Mouse (Mus musculus) adrenal gland, adult 18-20 months (tissue): ENCODE data around the gene Mas1. TPM values are rescaled to one million over a fixed set of nuclear protein-coding genes. Genes with fewer than 3 reads are reported as not detected.

Experiments
- microRNA-seq, 2 experiments: library from miRNA; unstranded; fragments of <30 nt; microRNA quantifications; one replicate each; pipeline ENCODE4 v1.2.0; 2021; ENCODE audit warnings: borderline number of aligned reads in 2 of 2
- total RNA-seq, 2 experiments: library from RNA; stranded (reverse); gene quantifications; 1 replicate in 1 of 2; 2 replicates in 1 of 2; pipeline ENCODE4 v1.2.3; 2021

Mas1 gene
- total RNA-seq, 2 experiments from 2014 or later: not detected

Small RNA genes lying within 50 kb of the gene (microRNA-seq; reads per million reads assigned to microRNA genes)
- gene Gm24085: 0 reads per million in 2 experiments

Other genes with a start within 250 kb of the Mas1 start
- under 1 TPM in 1 of 2 experiments, not detected in 1; 0.43 TPM for gene Slc22a1, start 192.3 kb downstream of the Mas1 start, total RNA-seq
- 10 to 100 TPM; 55.8 to 67.8 TPM for gene Igf2r, start 98.5 kb downstream of the Mas1 start, total RNA-seq
- gene Mrgprh, start 7.9 kb upstream of the Mas1 start, total RNA-seq: under 1 TPM in 1 of 2 experiments, not detected in 1; 0.16 TPM
- 1 to 10 TPM; 3.3 to 5.5 TPM for gene Pnldc1, start 42.1 kb upstream of the Mas1 start, total RNA-seq
- 100 to 1,000 TPM; 233 to 235 TPM for gene Tcp1, start 47.6 kb upstream of the Mas1 start, total RNA-seq
- 10 to 100 TPM; 69.9 to 72.7 TPM for gene Mrpl18, start 48.2 kb upstream of the Mas1 start, total RNA-seq
- gene Acat3, start 72.5 kb upstream of the Mas1 start, total RNA-seq: 1 to 10 TPM in 1 of 2 experiments, under 1 TPM in 1; 0.86 to 1.4 TPM
- 100 to 1,000 TPM in 1 of 2 experiments, 10 to 100 TPM in 1; 78.2 to 190 TPM for gene Acat2, start 92.6 kb upstream of the Mas1 start, total RNA-seq
- 10 to 100 TPM; 55.4 to 55.6 TPM for gene Wtap, start 126.0 kb upstream of the Mas1 start, total RNA-seq
- gene Sod2, start 138.7 kb upstream of the Mas1 start, total RNA-seq: 100 to 1,000 TPM; 428 to 588 TPM
- under 1 TPM in 1 of 2 experiments, not detected in 1; 0.77 TPM for gene Gpr31b, start 184.2 kb upstream of the Mas1 start, total RNA-seq
- gene Tcp10b, start 193.0 kb upstream of the Mas1 start, total RNA-seq: under 1 TPM; 0.19 to 0.73 TPM